Mouse (Mus musculus): ENCODE data around the gene Opcml. TPM values are rescaled to one million over a fixed set of nuclear protein-coding genes. Genes with fewer than 3 reads are reported as not detected.

The Opcml gene
- total RNA-seq, 1 experiment: 0.49 TPM

GRCm38 (mm10) chr9:28136614-28137013 lies 346.0 kb downstream of the Opcml start:
- no peak for DNase-seq (ENCODE audit: low read depth, low spot score)
- H3K27ac ChIP-seq (ENCODE audit: insufficient read depth, low read depth, low read length, poor library complexity, severe bottlenecking): no peak overlapping the region
- no peak for TF ChIP-seq CHD2 (IDR thresholded peaks at IDR 0.05; ENCODE audit: low read depth, low read length)
- TF ChIP-seq ZNF384 (IDR thresholded peaks at IDR 0.05; ENCODE audit: low read depth, low read length): no peak
- TF ChIP-seq HCFC1 (IDR thresholded peaks at IDR 0.05; ENCODE audit: borderline replicate concordance, insufficient read depth, low read length): no peak
- TF ChIP-seq MAFK (IDR thresholded peaks at IDR 0.05; ENCODE audit: insufficient read depth, low read depth, low read length): no peak
- no peak for TF ChIP-seq ZC3H11A (IDR thresholded peaks at IDR 0.05; ENCODE audit: borderline replicate concordance, low read depth, low read length)
- no peaks in the 10 kb centered on the region for H3K36me3 ChIP-seq (ENCODE audit: control insufficient read depth, insufficient read depth, low read length, poor library complexity, severe bottlenecking)
- H3K9ac ChIP-seq (ENCODE audit: insufficient read depth, low read depth, low read length, poor library complexity, severe bottlenecking): no peak overlapping the region
- H3K4me3 ChIP-seq (ENCODE audit: insufficient read depth in 1 of 2, low read depth in 1 of 2, low read length in 2 of 2, poor library complexity in 1 of 2, severe bottlenecking in 1 of 2): no peak overlapping the region
- in situ Hi-C loops (cut with MboI; ENCODE audit: low sequenced_read_pairs in 2 of 2, unreplicated experiment in 2 of 2): no loop called here
- H3K9me3 ChIP-seq (ENCODE audit: control insufficient read depth, insufficient read depth, low read depth, low read length): no peaks in the 10 kb centered on the region
- no peaks in the 10 kb centered on the region for H3K4me1 ChIP-seq (ENCODE audit: control insufficient read depth in 2 of 2, insufficient read depth in 2 of 2, low read length in 2 of 2, poor library complexity in 1 of 2)

GRCm38 (mm10) chr9:28139957-28140597 lies 349.5 kb downstream of the Opcml start:
- Histone ChIP-seq H3K36me3 (ENCODE audit: control insufficient read depth, insufficient read depth, low read length, poor library complexity, severe bottlenecking) (no peaks in the 10 kb centered on the region), H3K9ac (ENCODE audit: insufficient read depth, low read depth, low read length, poor library complexity, severe bottlenecking) (no peak overlapping the region), H3K4me1 (ENCODE audit: control insufficient read depth in 2 of 2, insufficient read depth in 2 of 2, low read length in 2 of 2, poor library complexity in 1 of 2) (no peaks in the 10 kb centered on the region), H3K27ac (ENCODE audit: insufficient read depth, low read depth, low read length, poor library complexity, severe bottlenecking) (no peak overlapping the region), H3K4me3 (ENCODE audit: insufficient read depth in 1 of 2, low read depth in 1 of 2, low read length in 2 of 2, poor library complexity in 1 of 2, severe bottlenecking in 1 of 2) (no peak overlapping the region), H3K9me3 (ENCODE audit: control insufficient read depth, insufficient read depth, low read depth, low read length) (no peaks in the 10 kb centered on the region)
- TF ChIP-seq HCFC1 (IDR thresholded peaks at IDR 0.05; ENCODE audit: borderline replicate concordance, insufficient read depth, low read length): no peak
- no peak for TF ChIP-seq MAFK (IDR thresholded peaks at IDR 0.05; ENCODE audit: insufficient read depth, low read depth, low read length)
- TF ChIP-seq CHD2 (IDR thresholded peaks at IDR 0.05; ENCODE audit: low read depth, low read length): no peak
- TF ChIP-seq ZC3H11A (IDR thresholded peaks at IDR 0.05; ENCODE audit: borderline replicate concordance, low read depth, low read length): no peak
- TF ChIP-seq ZNF384 (IDR thresholded peaks at IDR 0.05; ENCODE audit: low read depth, low read length): no peak
- in situ Hi-C loops (cut with MboI; ENCODE audit: low sequenced_read_pairs in 2 of 2, unreplicated experiment in 2 of 2): no loop called here
- DNase-seq (ENCODE audit: low read depth, low spot score): no peak

GRCm38 (mm10) chr9:28149507-28149906 lies 358.9 kb downstream of the Opcml start:
- Histone ChIP-seq H3K9me3 (ENCODE audit: control insufficient read depth, insufficient read depth, low read depth, low read length) (no peaks in the 10 kb centered on the region), H3K9ac (ENCODE audit: insufficient read depth, low read depth, low read length, poor library complexity, severe bottlenecking) (no peak overlapping the region), H3K36me3 (ENCODE audit: control insufficient read depth, insufficient read depth, low read length, poor library complexity, severe bottlenecking) (no peaks in the 10 kb centered on the region), H3K4me1 (ENCODE audit: control insufficient read depth in 2 of 2, insufficient read depth in 2 of 2, low read length in 2 of 2, poor library complexity in 1 of 2) (no peaks in the 10 kb centered on the region), H3K4me3 (ENCODE audit: insufficient read depth in 1 of 2, low read depth in 1 of 2, low read length in 2 of 2, poor library complexity in 1 of 2, severe bottlenecking in 1 of 2) (no peak overlapping the region), H3K27ac (ENCODE audit: insufficient read depth, low read depth, low read length, poor library complexity, severe bottlenecking) (no peak overlapping the region)
- TF ChIP-seq ZC3H11A (IDR thresholded peaks at IDR 0.05; ENCODE audit: borderline replicate concordance, low read depth, low read length) (no peak), CHD2 (IDR thresholded peaks at IDR 0.05; ENCODE audit: low read depth, low read length) (no peak), MAFK (IDR thresholded peaks at IDR 0.05; ENCODE audit: insufficient read depth, low read depth, low read length) (no peak), ZNF384 (IDR thresholded peaks at IDR 0.05; ENCODE audit: low read depth, low read length) (no peak), HCFC1 (IDR thresholded peaks at IDR 0.05; ENCODE audit: borderline replicate concordance, insufficient read depth, low read length) (no peak)
- in situ Hi-C loops (cut with MboI; ENCODE audit: low sequenced_read_pairs in 2 of 2, unreplicated experiment in 2 of 2): no loop called here
- DNase-seq (ENCODE audit: low read depth, low spot score): no peak

GRCm38 (mm10) chr9:28153748-28154147 lies 363.2 kb downstream of the Opcml start:
- Histone ChIP-seq H3K9ac (ENCODE audit: insufficient read depth, low read depth, low read length, poor library complexity, severe bottlenecking) (no peak overlapping the region), H3K27ac (ENCODE audit: insufficient read depth, low read depth, low read length, poor library complexity, severe bottlenecking) (no peak overlapping the region), H3K9me3 (ENCODE audit: control insufficient read depth, insufficient read depth, low read depth, low read length) (no peaks in the 10 kb centered on the region), H3K36me3 (ENCODE audit: control insufficient read depth, insufficient read depth, low read length, poor library complexity, severe bottlenecking) (no peaks in the 10 kb centered on the region), H3K4me1 (ENCODE audit: control insufficient read depth in 2 of 2, insufficient read depth in 2 of 2, low read length in 2 of 2, poor library complexity in 1 of 2) (no peaks in the 10 kb centered on the region), H3K4me3 (ENCODE audit: insufficient read depth in 1 of 2, low read depth in 1 of 2, low read length in 2 of 2, poor library complexity in 1 of 2, severe bottlenecking in 1 of 2) (no peak overlapping the region)
- DNase-seq (ENCODE audit: low read depth, low spot score): no peak
- in situ Hi-C loops (cut with MboI; ENCODE audit: low sequenced_read_pairs in 2 of 2, unreplicated experiment in 2 of 2): loop anchor here in 1 of 2 experiments (25.0 kb wide), 1 partner anchor 741 kb away; no protein-coding TSS in a partner anchor
- no peak for TF ChIP-seq HCFC1 (IDR thresholded peaks at IDR 0.05; ENCODE audit: borderline replicate concordance, insufficient read depth, low read length)
- TF ChIP-seq ZNF384 (IDR thresholded peaks at IDR 0.05; ENCODE audit: low read depth, low read length): no peak
- TF ChIP-seq ZC3H11A (IDR thresholded peaks at IDR 0.05; ENCODE audit: borderline replicate concordance, low read depth, low read length): no peak
- no peak for TF ChIP-seq MAFK (IDR thresholded peaks at IDR 0.05; ENCODE audit: insufficient read depth, low read depth, low read length)
- TF ChIP-seq CHD2 (IDR thresholded peaks at IDR 0.05; ENCODE audit: low read depth, low read length): no peak
